Mouse (Mus musculus): ENCODE results near the gene Mutyh.

The Mutyh gene

DNA sequence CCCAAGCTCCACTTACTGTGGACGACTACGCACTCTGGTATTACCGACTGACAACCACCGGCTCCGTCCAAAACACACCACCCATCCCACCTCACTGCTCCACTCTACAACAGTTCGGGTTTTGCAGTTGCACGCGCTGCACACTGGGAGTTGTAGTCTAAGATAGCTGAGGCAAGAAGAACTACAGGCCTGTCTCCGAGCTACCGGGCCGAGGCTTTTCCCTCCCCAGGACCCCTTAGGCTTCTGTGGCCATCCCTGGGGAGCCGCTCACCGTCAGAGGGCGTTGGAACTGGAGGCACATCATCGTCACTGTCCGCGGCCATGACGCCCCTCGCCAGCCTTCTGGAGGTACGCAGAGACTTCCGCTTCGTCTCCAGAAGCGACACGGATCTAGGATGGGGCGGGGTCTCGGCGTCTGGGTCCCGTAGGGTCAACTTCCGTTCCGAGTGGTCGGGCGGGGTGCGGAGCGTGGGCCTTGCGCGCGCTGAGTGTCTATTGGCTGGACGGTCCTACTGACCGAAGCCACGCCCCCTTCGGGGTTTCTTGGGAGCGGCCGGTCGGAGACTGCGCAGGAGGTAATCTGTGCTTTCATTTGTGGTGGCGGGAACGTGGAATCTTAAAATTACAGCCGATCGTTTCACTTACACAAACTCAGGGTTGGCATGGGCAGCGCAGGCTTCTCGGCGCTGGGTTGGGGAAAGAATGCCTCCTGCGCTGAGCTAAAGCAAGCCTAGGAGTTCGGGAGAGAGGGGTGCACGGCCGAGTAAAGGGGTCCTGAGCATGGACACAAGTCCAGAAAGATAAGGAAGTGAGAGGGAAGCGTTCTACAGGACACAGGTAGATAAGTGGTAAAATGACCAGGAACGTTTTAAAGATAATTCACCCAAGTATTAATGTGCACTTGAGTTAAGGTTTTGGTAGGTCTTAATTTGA is at the start of gene Mutyh, which contains the start of gene Toe1:
Gene Mutyh, plus strand, starts transcription at position 527 of the 933 bp plus-strand sequence.
Gene Toe1, minus strand, starts transcription at position 444 of the 933 bp plus-strand sequence.
- DNase-seq (ENCODE audit: low read depth) = peak; percentile 98

DNA sequence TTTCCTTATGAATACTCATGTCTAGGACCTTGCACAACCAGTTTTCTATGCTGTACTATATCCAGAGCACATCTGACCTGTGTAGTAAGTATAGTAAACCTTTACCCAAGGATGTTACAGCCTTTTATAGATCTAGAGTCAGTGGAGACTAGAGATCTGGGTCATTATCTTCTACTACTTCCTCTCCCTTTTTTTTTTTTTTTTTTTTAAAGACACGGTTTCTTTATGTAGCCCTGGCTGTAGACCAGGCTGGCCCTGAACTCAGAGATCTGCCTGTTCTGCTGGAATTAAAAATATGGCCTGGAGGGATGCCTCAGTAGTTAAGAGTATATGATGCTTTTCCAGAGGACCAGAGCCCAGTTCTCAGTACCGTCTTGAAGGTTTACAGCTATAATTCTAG is 45.6 kb upstream of the Mutyh start:
- DNase-seq (ENCODE audit: low read depth) = no peak

DNA sequence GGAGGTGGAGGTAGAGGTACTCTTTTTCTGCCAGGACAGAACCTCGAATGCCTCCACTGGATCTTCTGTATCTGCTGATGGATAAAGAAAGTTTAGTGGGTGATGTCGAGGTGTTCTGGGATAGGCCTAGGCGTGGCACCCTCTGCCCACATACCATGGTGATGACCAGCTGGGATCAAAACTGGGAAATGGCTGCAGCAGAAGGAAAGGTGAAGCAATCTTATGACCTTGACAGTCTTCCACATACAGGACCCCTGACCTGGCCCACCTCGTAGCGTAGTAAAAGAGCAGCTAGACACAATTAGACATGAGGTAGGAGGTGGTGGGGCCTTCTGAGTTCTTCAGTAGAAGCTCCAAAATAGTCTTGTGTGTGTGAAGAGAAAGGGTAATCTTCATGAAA is 43.5 kb upstream of the Mutyh start:
- DNase-seq (ENCODE audit: low read depth) = no peak

- DNase-seq (ENCODE audit: low read depth) = no peak
Observed at GRCm38 (mm10) chr4:116768510-116768909, 39.0 kb upstream of the Mutyh start.

- DNase-seq (ENCODE audit: low read depth) = no peak
Observed at GRCm38 (mm10) chr4:116769060-116769459, 38.5 kb upstream of the Mutyh start.

DNA sequence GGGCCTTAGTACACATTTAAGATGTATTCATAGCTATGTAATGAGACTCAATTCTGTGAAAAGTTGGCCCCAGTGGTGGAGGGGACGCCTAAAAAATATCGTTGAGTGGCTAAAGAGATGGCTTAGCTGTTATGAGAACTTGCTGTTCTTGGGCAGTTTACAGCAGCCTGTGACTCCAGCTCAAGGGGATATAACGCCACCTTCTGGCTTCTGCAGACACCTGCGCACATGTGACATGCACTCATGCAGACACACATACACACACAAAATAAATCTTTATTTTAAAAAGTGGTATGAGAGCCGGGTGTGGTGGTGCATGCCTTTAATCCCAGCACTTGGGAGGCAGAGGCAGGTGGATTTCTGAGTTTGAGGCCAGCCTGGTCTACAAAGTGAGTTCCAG is 31.1 kb upstream of the Mutyh start:
- no peak for DNase-seq (ENCODE audit: low read depth)

- DNase-seq (ENCODE audit: low read depth) = no peak
Observed at GRCm38 (mm10) chr4:116777079-116777478, 30.4 kb upstream of the Mutyh start.

DNA sequence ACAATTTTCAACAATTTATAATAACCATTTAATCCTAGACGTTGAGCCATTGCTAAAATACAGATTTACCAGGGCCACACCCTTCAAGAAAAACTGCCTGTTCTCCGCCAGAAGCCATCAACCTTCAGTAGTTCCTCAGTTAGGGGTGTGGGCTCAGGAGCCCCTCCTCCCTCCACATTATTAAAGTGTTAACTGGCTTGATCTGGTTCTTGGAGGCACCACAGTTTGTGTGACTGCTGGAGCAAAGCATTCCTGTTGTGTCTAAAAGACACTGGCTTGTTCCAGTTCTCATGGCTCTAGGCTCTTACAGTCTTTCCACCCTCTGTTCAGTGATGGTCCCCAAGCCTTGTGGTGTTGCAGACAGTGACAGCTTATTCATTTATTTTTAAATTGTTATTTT is 27.0 kb upstream of the Mutyh start:
- no peak for DNase-seq (ENCODE audit: low read depth)

DNA sequence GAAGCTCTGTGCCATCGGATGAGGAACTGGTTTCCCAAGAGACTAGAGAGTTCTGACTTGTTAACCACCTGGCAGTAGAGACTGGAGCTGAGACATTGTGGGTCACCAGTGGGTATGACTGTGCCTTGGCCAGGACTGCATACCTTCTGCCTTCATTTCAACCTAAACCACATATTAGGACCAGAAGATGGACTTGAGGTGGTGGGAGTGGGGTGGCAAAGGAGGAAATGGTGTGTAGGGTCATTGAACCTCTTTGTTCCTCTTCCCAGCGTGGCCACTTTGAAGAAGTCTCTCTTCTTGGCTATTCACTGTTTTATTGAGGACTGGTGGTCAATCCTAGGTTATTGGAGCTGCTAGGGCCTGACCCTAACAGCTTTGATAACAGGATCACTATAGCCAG is 26.2 kb upstream of the Mutyh start:
- DNase-seq (ENCODE audit: low read depth) = no peak

- DNase-seq (ENCODE audit: low read depth) = no peak
Observed at GRCm38 (mm10) chr4:116782171-116782570, 25.4 kb upstream of the Mutyh start.

DNA sequence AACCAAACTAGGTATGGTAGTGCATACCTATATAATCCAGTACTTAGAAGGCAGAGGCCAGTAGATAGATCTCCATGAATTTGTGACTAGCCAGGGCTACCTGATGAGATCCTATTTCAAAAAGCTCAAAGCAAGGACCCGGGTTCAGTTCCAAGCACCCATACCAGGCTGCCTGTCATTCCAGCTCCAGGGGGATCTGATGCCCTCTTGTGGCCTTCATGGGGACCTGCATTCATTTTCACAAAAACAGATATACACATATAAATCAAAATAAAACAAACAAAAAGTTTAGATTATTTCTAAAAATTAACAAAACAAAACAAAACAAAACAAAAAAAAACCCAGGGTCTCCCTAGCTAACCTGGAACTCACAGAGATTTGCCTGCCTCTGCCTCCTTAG is 20.9 kb upstream of the Mutyh start:
- DNase-seq (ENCODE audit: low read depth) = peak; percentile 35

GRCm38 (mm10) chr4:116787985-116788760 is 19.4 kb upstream of the Mutyh start:
- DNase-seq (ENCODE audit: low read depth) = no peak

GRCm38 (mm10) chr4:116788956-116789355 is 18.6 kb upstream of the Mutyh start:
- peak; percentile 90 for DNase-seq (ENCODE audit: low read depth)

- DNase-seq (ENCODE audit: low read depth) = no peak
Observed at GRCm38 (mm10) chr4:116792453-116792852, 15.1 kb upstream of the Mutyh start.

GRCm38 (mm10) chr4:116794273-116794672 is 13.2 kb upstream of the Mutyh start:
- DNase-seq (ENCODE audit: low read depth) = no peak

- no peak for DNase-seq (ENCODE audit: low read depth)
Observed at GRCm38 (mm10) chr4:116796442-116797110, 10.9 kb upstream of the Mutyh start.

DNA sequence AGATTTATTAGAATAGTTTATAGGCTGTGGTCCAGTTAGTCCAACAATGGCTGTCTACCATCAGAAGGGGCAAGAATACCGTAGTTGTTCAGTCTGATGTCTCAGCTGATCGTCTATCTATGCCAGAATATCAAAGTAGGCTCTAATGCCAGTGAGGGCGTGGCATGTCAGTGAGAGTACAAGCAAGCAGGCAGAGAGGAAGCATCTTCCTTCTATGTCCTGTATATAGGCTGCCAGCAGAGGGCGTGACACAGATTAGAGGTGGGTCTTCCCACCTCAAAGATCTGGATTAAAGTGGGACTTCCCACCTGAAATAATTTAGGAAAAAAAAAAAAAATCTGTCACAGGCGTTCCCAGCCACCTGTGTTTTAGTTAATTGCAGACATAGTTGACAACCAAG is 7.6 kb upstream of the Mutyh start:
- peak; percentile 66 for DNase-seq (ENCODE audit: low read depth)

DNA sequence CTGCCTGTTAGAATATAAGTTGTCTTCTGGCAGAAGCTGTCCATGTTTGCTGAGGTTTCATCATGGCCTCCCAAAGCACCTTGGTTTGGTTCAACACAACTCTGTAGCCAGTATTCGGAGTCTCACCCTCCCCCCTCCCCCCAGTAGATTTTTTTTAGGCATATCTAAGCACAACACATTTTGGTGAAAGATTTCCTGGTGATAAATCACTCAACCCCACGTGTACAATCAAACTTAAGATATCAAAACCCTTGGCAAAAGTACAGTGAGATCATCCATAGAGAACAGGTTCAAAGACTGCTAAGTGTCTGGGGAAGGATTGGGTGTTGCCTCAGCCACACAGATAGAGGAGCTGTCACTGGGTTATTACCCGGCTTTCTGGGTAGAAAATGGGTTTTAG is 3.5 kb downstream of the Mutyh start:
- no peak for DNase-seq (ENCODE audit: low read depth)

DNA sequence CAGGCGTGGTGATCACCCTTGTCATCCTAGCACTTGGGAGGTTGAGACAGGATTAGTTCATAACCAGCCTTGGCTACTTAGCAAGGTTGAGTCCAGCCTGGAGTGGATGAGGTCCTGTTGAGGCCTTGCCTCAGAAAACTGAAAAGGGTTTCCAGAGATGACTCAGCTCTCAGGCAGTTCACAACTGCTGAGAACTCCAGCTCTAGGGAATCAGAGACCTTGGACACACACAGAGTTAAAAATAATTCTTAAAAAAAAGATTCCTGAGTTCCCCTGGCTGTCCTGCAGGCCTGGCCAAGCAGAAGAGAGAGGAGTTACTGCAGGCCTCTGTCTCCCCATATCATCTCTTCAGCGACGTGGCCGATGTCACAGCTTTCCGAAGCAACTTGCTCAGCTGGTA is 7.8 kb downstream of the Mutyh start:
- no peak for DNase-seq (ENCODE audit: low read depth)

DNA sequence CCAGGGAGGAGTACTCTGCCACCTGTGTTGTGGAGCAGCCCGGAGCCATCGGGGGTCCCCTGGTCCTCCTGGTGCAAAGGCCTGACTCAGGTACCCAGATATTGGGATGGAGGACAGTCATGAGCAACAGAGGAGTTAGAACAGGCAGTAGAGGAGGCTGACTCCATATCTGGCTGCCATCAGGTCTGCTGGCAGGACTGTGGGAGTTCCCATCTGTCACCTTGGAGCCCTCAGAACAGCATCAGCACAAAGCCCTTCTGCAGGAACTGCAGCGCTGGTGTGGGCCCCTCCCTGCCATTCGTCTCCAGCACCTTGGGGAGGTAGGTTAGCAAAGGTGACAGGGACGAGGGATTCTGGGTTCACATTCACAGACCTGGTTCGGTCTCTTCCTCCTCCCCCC is 10.0 kb downstream of the Mutyh start:
- DNase-seq (ENCODE audit: low read depth) = no peak

DNA sequence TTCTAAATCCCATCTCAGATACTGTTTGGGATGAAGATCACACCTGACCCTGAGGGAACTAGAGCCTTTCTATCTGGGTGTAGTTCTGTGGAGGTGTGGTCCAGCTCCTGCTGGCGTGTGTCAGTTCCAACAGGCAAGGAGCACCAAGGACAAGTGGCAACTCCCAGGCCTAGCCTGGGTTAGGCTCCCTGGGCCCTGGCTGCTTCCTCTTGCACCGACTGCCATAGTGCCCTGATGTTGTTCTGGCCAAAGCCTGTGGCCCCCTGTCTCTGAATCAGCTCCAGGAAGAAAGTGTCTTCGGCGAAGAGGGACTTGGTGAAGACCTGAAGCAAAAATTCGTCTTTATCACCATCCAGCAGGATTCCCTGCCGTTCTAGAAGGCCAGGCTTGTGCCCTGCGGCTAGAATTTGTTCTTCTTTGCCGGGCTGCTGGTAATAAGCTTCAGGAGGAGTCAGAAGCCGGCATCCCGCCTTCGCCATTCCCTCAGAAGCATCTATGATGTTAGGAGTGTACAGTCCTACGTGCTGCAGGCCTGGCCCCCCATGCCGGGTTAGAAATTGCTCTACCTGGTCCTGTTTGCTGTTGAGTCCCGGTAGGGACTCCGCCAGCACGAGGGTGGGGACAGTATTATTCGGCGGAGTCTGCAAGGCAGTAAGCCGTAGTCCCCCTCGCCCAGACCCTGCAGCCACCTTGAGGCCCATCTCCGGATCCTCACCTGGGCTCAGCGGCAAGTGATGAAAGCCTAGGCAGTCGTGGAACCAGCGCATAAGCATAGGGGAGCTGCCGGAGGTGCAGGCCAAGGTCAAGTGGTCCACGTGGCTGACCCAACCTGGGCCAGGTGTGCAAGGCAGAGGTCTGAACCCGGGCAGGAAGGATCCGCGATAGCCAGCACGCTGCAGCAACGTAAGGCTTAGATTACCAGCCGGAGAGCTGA is 12.7 kb downstream of the Mutyh start:
- DNase-seq (ENCODE audit: low read depth) = no peak

All from induced T-regulatory cell, adult 2 months (primary cell).